5 mouse cellular contexts compared by ENCODE assay signal in genomic region chr1:35914175-35914574, GRCm38 (mm10).
A peak's percentile ranks its signal among the peaks of the same experiment; 100 is the strongest.
DNase-seq lines count a peak whose midpoint lies in the region; TF ChIP-seq lines count a peak whose summit lies in the region.
"Not testable (repeated sequence)": the region's sequence is repeated elsewhere in the genome, so short reads cannot be mapped to it uniquely, and the experiment has no call there.

No protein-coding gene starts in this region.

- not testable (repeated sequence) for H3ac ChIP-seq in myocyte (ENCODE audit: control insufficient read depth, insufficient read length)

- TF ChIP-seq POLR2A in heart, adult 2 months (IDR thresholded peaks at IDR 0.05; ENCODE audit: insufficient read depth, low read depth, low read length); myocyte (IDR thresholded peaks at IDR 0.05; ENCODE audit: insufficient read length, low read depth): not testable (repeated sequence)

- TF ChIP-seq CTCF in heart, adult 2 months (IDR thresholded peaks at IDR 0.05), result not testable (repeated sequence)

- not testable (repeated sequence) for H3K27me3 ChIP-seq in heart, adult 2 months (ENCODE audit: control insufficient read depth, insufficient read depth, low read length); myocyte (ENCODE audit: control insufficient read depth, insufficient read depth, insufficient read length)

- intact Hi-C loops in heart, adult 2 months (cut with DNase I), result not testable (repeated sequence)

- not testable (repeated sequence) for H3K4me3 ChIP-seq in heart, adult 2 months; myocyte

- peak overlapping the region; percentile 64 for H3K4me2 ChIP-seq in myocyte (ENCODE audit: low read depth)

- H3K4me1 ChIP-seq in heart, adult 2 months (ENCODE audit: control insufficient read depth, insufficient read depth, low read length), result not testable (repeated sequence)

- not testable (repeated sequence) for TF ChIP-seq EP300 in heart, adult 2 months (IDR thresholded peaks at IDR 0.05; ENCODE audit: insufficient read depth, low read depth, low read length)

- peak overlapping the region; percentile 23 for H3K27ac ChIP-seq in heart, adult 2 months

- 69% methylated on average over 8 of the region's 8 CpGs for WGBS in heart, adult 2 months

- not testable (repeated sequence) for H3K79me2 ChIP-seq in heart, adult 2 months (replicated peaks; ENCODE audit: control insufficient read depth, insufficient read depth, low read length); myocyte (ENCODE audit: control insufficient read depth, insufficient read depth)

- H3K36me3 ChIP-seq in heart, adult 2 months (ENCODE audit: control insufficient read depth, insufficient read depth, low read length); myocyte (ENCODE audit: control insufficient read depth, insufficient read depth): not testable (repeated sequence)

- DNase-seq in 3T3-L1 (ENCODE audit: low read depth, low spot score), result peak; percentile 48
- peak; percentile 15 for DNase-seq in adipocyte (ENCODE audit: low spot score)
- peak; percentile 75 for DNase-seq in heart, adult 11 months
- not testable (repeated sequence) for DNase-seq in heart, adult 2 months

- not testable (repeated sequence) for H3K9ac ChIP-seq in heart, adult 2 months (ENCODE audit: low read depth, low read length)
